Mouse (Mus musculus): ENCODE data around the gene Psap. TPM values are rescaled to one million over a fixed set of nuclear protein-coding genes. Genes with fewer than 3 reads are reported as not detected.

Gene Psap
- polyA plus RNA-seq, 1 experiment from 2014 or later = 103 TPM

GRCm38 (mm10) chr10:60292209-60292608 is 14.8 kb downstream of the Psap start:
- peaks cover 10% of the 10 kb centered on the region for H3K4me1 ChIP-seq

GRCm38 (mm10) chr10:60294621-60295020 is 17.2 kb downstream of the Psap start:
- no peak overlapping the region for H3K9ac ChIP-seq
- no peaks in the 10 kb centered on the region for H3K9me3 ChIP-seq
- ATAC-seq (ENCODE audit: low FRiP score, low read depth) = no peak
- H3K27me3 ChIP-seq = no peaks in the 10 kb centered on the region
- no peak overlapping the region for H3K27ac ChIP-seq
- no peak overlapping the region for H3K4me3 ChIP-seq
- H3K4me1 ChIP-seq = peaks cover 4% of the 10 kb centered on the region; the same call in 1 of the 2 replicates
- WGBS = 84% methylated on average over 7 of the region's 7 CpGs
- H3K4me2 ChIP-seq (replicated peaks) = no peak overlapping the region
- peaks cover 71% of the 10 kb centered on the region for H3K36me3 ChIP-seq

More at GRCm38 (mm10) chr10:60292209-60292608, 14.8 kb downstream of the Psap start:
- Histone ChIP-seq H3K4me2 (replicated peaks) (no peak overlapping the region), H3K36me3 (peaks cover 51% of the 10 kb centered on the region), H3K9me3 (no peaks in the 10 kb centered on the region), H3K27me3 (no peaks in the 10 kb centered on the region), H3K4me3 (no peak overlapping the region), H3K9ac (no peak overlapping the region), H3K27ac (no peak overlapping the region)
- no peak for ATAC-seq (ENCODE audit: low FRiP score, low read depth)
- 91% methylated on average over 8 of the region's 8 CpGs for WGBS

GRCm38 (mm10) chr10:60295356-60295755 is 17.9 kb downstream of the Psap start:
- H3K4me1 ChIP-seq = peaks cover 4% of the 10 kb centered on the region; the same call in 1 of the 2 replicates
- peaks cover 78% of the 10 kb centered on the region for H3K36me3 ChIP-seq
- H3K4me2 ChIP-seq (replicated peaks) = no peak overlapping the region
- ATAC-seq (ENCODE audit: low FRiP score, low read depth) = no peak
- H3K9me3 ChIP-seq = no peaks in the 10 kb centered on the region
- no peak overlapping the region for H3K4me3 ChIP-seq
- no peak overlapping the region for H3K27ac ChIP-seq
- H3K27me3 ChIP-seq = no peaks in the 10 kb centered on the region
- H3K9ac ChIP-seq = no peak overlapping the region
- WGBS = 93% methylated on average over 3 of the region's 3 CpGs

DNA sequence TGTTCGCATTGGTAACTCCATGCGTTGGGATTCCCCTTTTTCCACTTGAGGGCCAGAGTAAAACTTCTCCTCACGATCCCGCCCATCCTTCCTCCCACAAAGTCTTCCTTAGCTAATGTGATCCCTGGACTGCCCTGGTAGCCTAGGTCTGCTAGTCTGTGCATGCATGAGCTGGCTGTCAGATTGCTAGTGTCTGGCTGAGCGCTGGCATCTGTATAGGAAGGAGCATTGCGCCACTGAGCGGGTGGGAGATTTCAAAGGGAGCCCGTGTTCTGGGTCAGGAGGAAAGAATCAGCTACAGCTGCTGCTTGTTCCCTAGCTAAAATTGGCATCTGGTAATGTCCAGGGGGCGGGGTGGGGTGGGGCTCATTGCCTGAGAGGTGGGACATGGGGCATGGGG is 18.6 kb downstream of the Psap start:
- Histone ChIP-seq H3K27ac (no peak overlapping the region), H3K4me3 (no peak overlapping the region), H3K9me3 (no peaks in the 10 kb centered on the region), H3K27me3 (no peaks in the 10 kb centered on the region), H3K4me1 (no peaks in the 10 kb centered on the region), H3K9ac (no peak overlapping the region), H3K4me2 (replicated peaks) (no peak overlapping the region), H3K36me3 (peaks cover 85% of the 10 kb centered on the region)
- 73% methylated on average over 9 of the region's 9 CpGs for WGBS
- no peak for ATAC-seq (ENCODE audit: low FRiP score, low read depth)

DNA sequence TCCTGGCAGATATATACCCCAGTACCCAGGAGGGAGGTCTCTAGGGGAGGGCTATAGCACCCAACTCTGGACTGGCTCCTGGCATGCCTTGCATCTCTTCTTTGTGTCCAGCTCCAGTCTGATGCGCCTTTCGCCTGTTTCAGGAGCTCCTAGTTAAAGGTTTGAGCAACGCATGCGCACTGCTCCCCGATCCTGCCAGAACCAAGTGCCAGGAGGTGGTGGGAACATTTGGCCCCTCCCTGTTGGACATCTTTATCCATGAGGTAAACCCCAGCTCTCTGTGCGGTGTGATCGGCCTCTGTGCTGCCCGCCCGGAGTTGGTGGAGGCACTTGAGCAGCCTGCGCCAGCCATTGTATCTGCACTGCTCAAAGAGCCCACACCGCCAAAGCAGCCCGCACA is 22.2 kb downstream of the Psap start:
- Histone ChIP-seq H3K27me3 (no peaks in the 10 kb centered on the region), H3K27ac (no peak overlapping the region), H3K4me2 (replicated peaks) (no peak overlapping the region), H3K4me3 (no peak overlapping the region), H3K9ac (no peak overlapping the region), H3K9me3 (no peaks in the 10 kb centered on the region), H3K4me1 (no peaks in the 10 kb centered on the region), H3K36me3 (peaks cover 80% of the 10 kb centered on the region)
- WGBS = 96% methylated on average over 12 of the region's 12 CpGs
- no peak for ATAC-seq (ENCODE audit: low FRiP score, low read depth)

- peaks cover 52% of the 10 kb centered on the region for H3K36me3 ChIP-seq
- H3K9ac ChIP-seq = no peak overlapping the region
- no peak overlapping the region for H3K27ac ChIP-seq
- 87% methylated on average over 17 of the region's 17 CpGs for WGBS
- no peaks in the 10 kb centered on the region for H3K27me3 ChIP-seq
- no peak for ATAC-seq (ENCODE audit: low FRiP score, low read depth)
- no peaks in the 10 kb centered on the region for H3K4me1 ChIP-seq
- H3K4me2 ChIP-seq (replicated peaks) = no peak overlapping the region
- no peak overlapping the region for H3K4me3 ChIP-seq
- H3K9me3 ChIP-seq = no peaks in the 10 kb centered on the region
These were observed 26.0 kb downstream of the Psap start for GRCm38 (mm10) chr10:60303419-60303818.

- ATAC-seq (ENCODE audit: low FRiP score, low read depth) = peak; percentile 83
- no peak overlapping the region for H3K27ac ChIP-seq
These were observed 27.6 kb downstream of the Psap start for GRCm38 (mm10) chr10:60304854-60305628.

DNA sequence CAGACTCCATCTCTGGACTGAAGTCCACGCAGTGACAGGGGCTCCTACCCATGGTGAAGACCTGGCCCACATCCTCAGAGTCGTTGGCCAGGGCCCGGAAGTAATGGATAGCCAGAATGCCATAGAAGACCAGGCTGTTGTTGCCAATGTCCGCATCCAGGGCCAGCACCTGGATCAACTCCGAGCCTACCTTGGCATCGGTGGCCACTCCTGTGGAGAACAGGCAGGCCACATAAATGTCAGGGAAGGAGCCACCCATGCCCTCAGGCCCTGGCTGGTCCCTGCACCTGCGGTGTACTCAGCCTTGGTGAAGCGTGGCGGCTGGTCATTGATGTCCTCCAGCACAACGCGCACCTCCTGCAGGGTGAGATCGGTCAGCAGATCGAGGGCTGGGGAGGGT is 33.2 kb downstream of the Psap start:
- Histone ChIP-seq H3K27ac (no peak overlapping the region), H3K36me3 (no peaks in the 10 kb centered on the region), H3K9ac (no peak overlapping the region), H3K9me3 (no peaks in the 10 kb centered on the region), H3K4me2 (replicated peaks) (no peak overlapping the region), H3K27me3 (no peaks in the 10 kb centered on the region), H3K4me1 (no peaks in the 10 kb centered on the region), H3K4me3 (no peak overlapping the region)
- WGBS = 90% methylated on average over 13 of the region's 13 CpGs
- ATAC-seq (ENCODE audit: low FRiP score, low read depth) = no peak

More at GRCm38 (mm10) chr10:60304854-60305628, 27.6 kb downstream of the Psap start:
- H3K4me1 ChIP-seq = no peaks in the 10 kb centered on the region
- H3K36me3 ChIP-seq = peaks cover 36% of the 10 kb centered on the region
- no peak overlapping the region for H3K4me2 ChIP-seq (replicated peaks)
- no peaks in the 10 kb centered on the region for H3K27me3 ChIP-seq
- H3K4me3 ChIP-seq = no peak overlapping the region
- H3K9ac ChIP-seq = no peak overlapping the region
- H3K9me3 ChIP-seq = no peaks in the 10 kb centered on the region
- WGBS = 64% methylated on average over 15 of the region's 15 CpGs

DNA sequence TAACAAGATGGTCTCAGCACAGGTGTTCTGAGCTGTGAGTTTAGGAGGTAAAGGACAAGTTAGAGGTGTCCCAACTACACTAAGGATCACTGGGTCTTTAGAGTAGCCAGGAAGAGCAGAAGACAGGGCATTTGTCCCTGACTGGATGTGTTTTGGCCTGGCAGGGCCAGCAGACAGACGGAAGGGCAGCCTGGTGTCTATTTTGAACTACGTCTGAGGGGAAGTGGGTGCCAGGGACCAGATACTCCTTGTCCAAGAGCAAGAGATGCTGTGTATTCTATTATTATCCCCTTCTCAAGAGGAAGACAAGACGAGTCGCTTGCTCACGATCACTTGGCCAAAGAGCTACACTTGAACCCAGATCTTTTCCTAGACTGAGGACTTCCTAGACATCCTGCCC is 36.2 kb downstream of the Psap start:
- H3K4me1 ChIP-seq = no peaks in the 10 kb centered on the region
- H3K4me3 ChIP-seq = no peak overlapping the region
- ATAC-seq (ENCODE audit: low FRiP score, low read depth) = no peak
- H3K36me3 ChIP-seq = no peaks in the 10 kb centered on the region
- H3K27ac ChIP-seq = no peak overlapping the region
- H3K9ac ChIP-seq = no peak overlapping the region
- 85% methylated on average over 5 of the region's 5 CpGs for WGBS
- H3K4me2 ChIP-seq (replicated peaks) = no peak overlapping the region
- no peaks in the 10 kb centered on the region for H3K27me3 ChIP-seq
- no peaks in the 10 kb centered on the region for H3K9me3 ChIP-seq

- no peak for ATAC-seq (ENCODE audit: low FRiP score, low read depth)
- H3K4me3 ChIP-seq = no peak overlapping the region
- H3K27ac ChIP-seq = no peak overlapping the region
- H3K36me3 ChIP-seq = no peaks in the 10 kb centered on the region
- no peaks in the 10 kb centered on the region for H3K9me3 ChIP-seq
- no peaks in the 10 kb centered on the region for H3K27me3 ChIP-seq
- 92% methylated on average over 4 of the region's 4 CpGs for WGBS
- no peaks in the 10 kb centered on the region for H3K4me1 ChIP-seq
- no peak overlapping the region for H3K4me2 ChIP-seq (replicated peaks)
- H3K9ac ChIP-seq = no peak overlapping the region
These were observed 38.7 kb downstream of the Psap start for GRCm38 (mm10) chr10:60316166-60316565.

GRCm38 (mm10) chr10:60328963-60329650 is 51.7 kb downstream of the Psap start:
- ATAC-seq (ENCODE audit: low FRiP score, low read depth) = peak; percentile 44
- Histone ChIP-seq H3K36me3 (no peaks in the 10 kb centered on the region), H3K27ac (no peak overlapping the region; the same call in 1 of the 2 replicates), H3K9me3 (no peaks in the 10 kb centered on the region), H3K9ac (no peak overlapping the region), H3K27me3 (no peaks in the 10 kb centered on the region), H3K4me1 (peaks cover 16% of the 10 kb centered on the region), H3K4me2 (replicated peaks) (no peak overlapping the region), H3K4me3 (no peak overlapping the region)
- 72% methylated on average over 11 of the region's 11 CpGs for WGBS

GRCm38 (mm10) chr10:60334583-60334982 is 57.2 kb downstream of the Psap start:
- 68% methylated on average over 7 of the region's 7 CpGs for WGBS
- Histone ChIP-seq H3K4me1 (0 out of 2 replicates have a peak, but pooled peaks cover 4% of the 10 kb centered on the region), H3K4me3 (no peak overlapping the region), H3K27me3 (no peaks in the 10 kb centered on the region), H3K9me3 (no peaks in the 10 kb centered on the region), H3K4me2 (replicated peaks) (no peak overlapping the region), H3K9ac (no peak overlapping the region), H3K27ac (no peak overlapping the region), H3K36me3 (no peaks in the 10 kb centered on the region)
- ATAC-seq (ENCODE audit: low FRiP score, low read depth) = no peak

Data from limb, embryonic 13.5 days (tissue).